Mouse (Mus musculus) urinary bladder, postnatal 25 days (tissue): ENCODE measurements around the gene Atoh8.

Experiments
- DNase-seq: peaks from one replicate; pipeline ENCODE4 v3.0.0; 2022; ENCODE audit warnings: low spot score

Atoh8 gene

GRCm38 (mm10) chr6:72235098-72235806, at the start of gene Atoh8:
Gene Atoh8, minus strand, starts transcription at chr6:72235577.
- peak; percentile 42 for DNase-seq

GRCm38 (mm10) chr6:72283914-72284313, 48.5 kb upstream of the Atoh8 start:
- DNase-seq: peak; percentile 49

- DNase-seq: no peak
Observed at GRCm38 (mm10) chr6:72280410-72280998, 45.1 kb upstream of the Atoh8 start.

- no peak for DNase-seq
Observed at GRCm38 (mm10) chr6:72279505-72279904, 44.1 kb upstream of the Atoh8 start.

- DNase-seq: no peak
Observed at GRCm38 (mm10) chr6:72278835-72279234, 43.5 kb upstream of the Atoh8 start.

- no peak for DNase-seq
Observed at GRCm38 (mm10) chr6:72277508-72278166, 42.3 kb upstream of the Atoh8 start.

GRCm38 (mm10) chr6:72276972-72277441, 41.6 kb upstream of the Atoh8 start:
- no peak for DNase-seq

- no peak for DNase-seq
Observed at GRCm38 (mm10) chr6:72276141-72276540, 40.8 kb upstream of the Atoh8 start.

GRCm38 (mm10) chr6:72275527-72275926, 40.1 kb upstream of the Atoh8 start:
- no peak for DNase-seq

GRCm38 (mm10) chr6:72273153-72273552, 37.8 kb upstream of the Atoh8 start:
- DNase-seq: no peak

GRCm38 (mm10) chr6:72272161-72272696, 36.9 kb upstream of the Atoh8 start:
- no peak for DNase-seq

- no peak for DNase-seq
Observed at GRCm38 (mm10) chr6:72270952-72271519, 35.7 kb upstream of the Atoh8 start.

GRCm38 (mm10) chr6:72270258-72270657, 34.9 kb upstream of the Atoh8 start:
- DNase-seq: no peak

GRCm38 (mm10) chr6:72268149-72268847, 32.9 kb upstream of the Atoh8 start:
- DNase-seq: no peak

GRCm38 (mm10) chr6:72265664-72266063, 30.3 kb upstream of the Atoh8 start:
- DNase-seq: no peak

- no peak for DNase-seq
Observed at GRCm38 (mm10) chr6:72263679-72264265, 28.4 kb upstream of the Atoh8 start.

GRCm38 (mm10) chr6:72261683-72262320, 26.4 kb upstream of the Atoh8 start:
- no peak for DNase-seq

- peak; percentile 92 for DNase-seq
Observed at GRCm38 (mm10) chr6:72260981-72261682, 25.8 kb upstream of the Atoh8 start.

- DNase-seq: no peak
Observed at GRCm38 (mm10) chr6:72259474-72259873, 24.1 kb upstream of the Atoh8 start.

GRCm38 (mm10) chr6:72255294-72255693, 19.9 kb upstream of the Atoh8 start:
- DNase-seq: no peak
